In the genomic region with DNA sequence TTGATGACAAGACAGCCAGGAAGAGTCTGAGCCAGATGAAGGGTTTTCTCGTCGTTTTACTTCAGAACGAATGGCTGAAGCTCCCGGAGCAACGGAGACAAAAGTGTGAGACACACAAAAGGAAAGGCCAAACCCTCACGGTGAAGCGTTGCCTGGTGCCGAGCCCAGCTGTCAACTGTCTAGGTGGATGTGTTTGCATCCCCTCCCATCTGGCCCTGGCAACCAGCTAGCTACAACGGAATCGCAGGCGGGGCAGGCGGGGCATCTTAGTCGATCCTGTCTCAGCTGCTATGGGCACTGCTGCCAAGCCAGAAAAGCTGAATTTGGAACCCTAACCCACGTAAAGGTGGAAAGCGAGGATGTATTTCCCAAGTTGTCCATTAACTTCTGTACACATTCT, we compare ENCODE assay signal across 8 mouse cellular contexts. TPM values are rescaled to one million over a fixed set of nuclear protein-coding genes. Genes with fewer than 3 reads are reported as not detected.
DNase-seq lines count a peak whose midpoint lies in the region; ATAC-seq and TF ChIP-seq lines count a peak whose summit lies in the region.

No protein-coding gene starts in this region.

- WGBS in heart, embryonic 15.5 days: 24% methylated on average over 15 of the region's 15 CpGs
- 43% methylated on average over 15 of the region's 15 CpGs for WGBS in embryonic facial prominence, embryonic 11.5 days
- 38% methylated on average over 15 of the region's 15 CpGs for WGBS in limb, embryonic 11.5 days
- WGBS in neural tube, embryonic 12.5 days: 20% methylated on average over 15 of the region's 15 CpGs

- DNase-seq in heart, postnatal 4 days: no peak
- peak; percentile 8 for DNase-seq in embryonic facial prominence, embryonic 11.5 days (ENCODE audit: low spot score)
- no peak for DNase-seq in limb, embryonic 11.5 days (ENCODE audit: low spot score)
- DNase-seq in adrenal gland, postnatal 4 days (ENCODE audit: low spot score in 2 of 2): no peak
- no peak for DNase-seq in spleen, adult 12 weeks (ENCODE audit: low spot score)

- no peak for TF ChIP-seq CTCF in E14TG2a.4 (conservative IDR thresholded peaks at IDR 0.05; ENCODE audit: low read length)

- no peaks in the 10 kb centered on the region for H3K27me3 ChIP-seq in heart, embryonic 15.5 days
- peaks cover 5% of the 10 kb centered on the region; the same call in 1 of the 2 replicates for H3K27me3 ChIP-seq in E14TG2a.4 (ENCODE audit: insufficient read depth, low read length)
- H3K27me3 ChIP-seq in embryonic facial prominence, embryonic 11.5 days (ENCODE audit: control insufficient read depth, insufficient read depth, low read length): no peaks in the 10 kb centered on the region
- no peaks in the 10 kb centered on the region for H3K27me3 ChIP-seq in limb, embryonic 11.5 days (ENCODE audit: control insufficient read depth, insufficient read depth, low read length)
- H3K27me3 ChIP-seq in neural tube, embryonic 12.5 days (replicated peaks): no peaks in the 10 kb centered on the region

- no peak overlapping the region for H3K27ac ChIP-seq in heart, embryonic 15.5 days
- no peak overlapping the region for H3K27ac ChIP-seq in embryonic facial prominence, embryonic 11.5 days (replicated peaks; ENCODE audit: low read depth, low read length)
- no peak overlapping the region for H3K27ac ChIP-seq in limb, embryonic 11.5 days (replicated peaks; ENCODE audit: low read depth, low read length)
- H3K27ac ChIP-seq in neural tube, embryonic 12.5 days: no peak overlapping the region

- H3K36me3 ChIP-seq in heart, embryonic 15.5 days: peaks cover 24% of the 10 kb centered on the region
- peaks cover 37% of the 10 kb centered on the region for H3K36me3 ChIP-seq in E14TG2a.4 (ENCODE audit: insufficient read depth, low read length)
- H3K36me3 ChIP-seq in embryonic facial prominence, embryonic 11.5 days (replicated peaks; ENCODE audit: control insufficient read depth, insufficient read depth, low read depth, low read length): peaks cover 4% of the 10 kb centered on the region; the same call in 1 of the 2 replicates
- peaks cover 2% of the 10 kb centered on the region; the same call in 1 of the 2 replicates for H3K36me3 ChIP-seq in limb, embryonic 11.5 days (ENCODE audit: control insufficient read depth, insufficient read depth, low read length)
- H3K36me3 ChIP-seq in neural tube, embryonic 12.5 days: peaks cover 31% of the 10 kb centered on the region

- H3K4me3 ChIP-seq in heart, embryonic 15.5 days: peak overlapping the region; percentile 95
- H3K4me3 ChIP-seq in E14TG2a.4 (replicated peaks; ENCODE audit: low read length): peak overlapping the region; percentile 93
- H3K4me3 ChIP-seq in embryonic facial prominence, embryonic 11.5 days (ENCODE audit: low read depth, low read length): peak overlapping the region; percentile 89
- H3K4me3 ChIP-seq in limb, embryonic 11.5 days (ENCODE audit: low read depth, low read length): peak overlapping the region; percentile 85
- H3K4me3 ChIP-seq in neural tube, embryonic 12.5 days: peak overlapping the region; percentile 77

- H3K9me3 ChIP-seq in heart, embryonic 15.5 days (replicated peaks): no peaks in the 10 kb centered on the region
- no peaks in the 10 kb centered on the region for H3K9me3 ChIP-seq in E14TG2a.4 (ENCODE audit: low read length)
- no peaks in the 10 kb centered on the region for H3K9me3 ChIP-seq in embryonic facial prominence, embryonic 11.5 days (replicated peaks; ENCODE audit: control insufficient read depth, low read length)
- H3K9me3 ChIP-seq in limb, embryonic 11.5 days (ENCODE audit: control insufficient read depth, low read length): no peaks in the 10 kb centered on the region
- no peaks in the 10 kb centered on the region for H3K9me3 ChIP-seq in neural tube, embryonic 12.5 days

- H3K4me2 ChIP-seq in heart, embryonic 15.5 days: peak overlapping the region; percentile 87
- H3K4me2 ChIP-seq in embryonic facial prominence, embryonic 11.5 days (ENCODE audit: low read depth, low read length): peak overlapping the region; percentile 76
- H3K4me2 ChIP-seq in limb, embryonic 11.5 days (ENCODE audit: low read depth, severe bottlenecking): peak overlapping the region; percentile 73
- H3K4me2 ChIP-seq in neural tube, embryonic 12.5 days (replicated peaks): peak overlapping the region; percentile 89

- H3K9ac ChIP-seq in heart, embryonic 15.5 days: peak overlapping the region; percentile 90
- H3K9ac ChIP-seq in embryonic facial prominence, embryonic 11.5 days (replicated peaks; ENCODE audit: low read length): peak overlapping the region; percentile 93
- peak overlapping the region; percentile 91 for H3K9ac ChIP-seq in limb, embryonic 11.5 days (ENCODE audit: low read length)
- peak overlapping the region; percentile 85 for H3K9ac ChIP-seq in neural tube, embryonic 12.5 days

- H3K4me1 ChIP-seq in heart, embryonic 15.5 days (replicated peaks): peaks cover 18% of the 10 kb centered on the region
- H3K4me1 ChIP-seq in E14TG2a.4 (replicated peaks; ENCODE audit: low read depth, low read length): peaks cover 23% of the 10 kb centered on the region
- no peaks in the 10 kb centered on the region for H3K4me1 ChIP-seq in embryonic facial prominence, embryonic 11.5 days (ENCODE audit: control insufficient read depth, insufficient read depth, low read length)
- peaks cover 8% of the 10 kb centered on the region; the same call in 1 of the 2 replicates for H3K4me1 ChIP-seq in limb, embryonic 11.5 days (ENCODE audit: control insufficient read depth, insufficient read depth, low read length)
- H3K4me1 ChIP-seq in neural tube, embryonic 12.5 days: peaks cover 10% of the 10 kb centered on the region

- no peak for ATAC-seq in heart, embryonic 15.5 days (replicated peaks; ENCODE audit: insufficient number of reproducible peaks, insufficient read depth, low FRiP score, low read depth)
- ATAC-seq in embryonic facial prominence, embryonic 11.5 days (replicated peaks; ENCODE audit: insufficient number of reproducible peaks, low FRiP score, low TSS enrichment, low read depth): no peak
- ATAC-seq in limb, embryonic 11.5 days (ENCODE audit: insufficient number of reproducible peaks, low FRiP score, low TSS enrichment, low read depth): no peak
- ATAC-seq in neural tube, embryonic 12.5 days (ENCODE audit: low FRiP score, low read depth): no peak

RNA-seq across cellular contexts. Expression of a gene that starts 0.9 kb away (rescaled TPM):
- 96.9 and 115 TPM in 2 replicates for polyA plus RNA-seq in heart, embryonic 15.5 days (2015; fragmentation: Nextera tagmentation; extraction: Ambion mirVana)
- 10 to 100 TPM; 60.1 to 63.4 TPM for total RNA-seq in heart, postnatal 4 days (2021)
- 210 and 215 TPM in 2 replicates for polyA plus RNA-seq in embryonic facial prominence, embryonic 11.5 days (2014; fragmentation: Nextera tagmentation; extraction: Ambion mirVana)
- 223 and 231 TPM in 2 replicates for polyA plus RNA-seq in limb, embryonic 11.5 days (2014; fragmentation: Nextera tagmentation; extraction: Ambion mirVana)
- polyA plus RNA-seq in neural tube, embryonic 12.5 days (2016; fragmentation: Nextera tagmentation; extraction: Ambion mirVana): 171 and 172 TPM in 2 replicates
- total RNA-seq in adrenal gland, postnatal 4 days (2021): 10 to 100 TPM; 74.2 to 78.4 TPM

RNA-seq across cellular contexts. Expression of a gene that starts 17.1 kb away (rescaled TPM):
- 145 and 157 TPM in 2 replicates for polyA plus RNA-seq in heart, embryonic 15.5 days (2015; fragmentation: Nextera tagmentation; extraction: Ambion mirVana)
- 10 to 100 TPM; 38.1 to 39.3 TPM for total RNA-seq in heart, postnatal 4 days (2021)
- polyA plus RNA-seq in embryonic facial prominence, embryonic 11.5 days (2014; fragmentation: Nextera tagmentation; extraction: Ambion mirVana): 1.4 and 4.0 TPM in 2 replicates
- polyA plus RNA-seq in limb, embryonic 11.5 days (2014; fragmentation: Nextera tagmentation; extraction: Ambion mirVana): 0.84 and 0.89 TPM in 2 replicates
- 0.39 and 1.4 TPM in 2 replicates for polyA plus RNA-seq in neural tube, embryonic 12.5 days (2016; fragmentation: Nextera tagmentation; extraction: Ambion mirVana)
- 1 to 10 TPM in 1 of 2 experiments, under 1 TPM in 1; 0.81 to 1.6 TPM for total RNA-seq in adrenal gland, postnatal 4 days (2021)

RNA-seq across cellular contexts. Expression of a gene that starts 19.4 kb away (rescaled TPM):
- 3.0 and 10.3 TPM in 2 replicates for polyA plus RNA-seq in heart, embryonic 15.5 days (2015; fragmentation: Nextera tagmentation; extraction: Ambion mirVana)
- 1 to 10 TPM in 1 of 2 experiments, under 1 TPM in 1; 0.71 to 1.6 TPM for total RNA-seq in heart, postnatal 4 days (2021)
- 14.3 and 15.7 TPM in 2 replicates for polyA plus RNA-seq in embryonic facial prominence, embryonic 11.5 days (2014; fragmentation: Nextera tagmentation; extraction: Ambion mirVana)
- polyA plus RNA-seq in limb, embryonic 11.5 days (2014; fragmentation: Nextera tagmentation; extraction: Ambion mirVana): 13.2 and 14.2 TPM in 2 replicates
- polyA plus RNA-seq in neural tube, embryonic 12.5 days (2016; fragmentation: Nextera tagmentation; extraction: Ambion mirVana): 5.2 and 5.8 TPM in 2 replicates
- 10 to 100 TPM; 12.9 to 13.0 TPM for total RNA-seq in adrenal gland, postnatal 4 days (2021)

RNA-seq across cellular contexts. Expression of a gene that starts 30.8 kb away (rescaled TPM):
- polyA plus RNA-seq in heart, embryonic 15.5 days (2015; fragmentation: Nextera tagmentation; extraction: Ambion mirVana): 55.0 and 62.4 TPM in 2 replicates
- total RNA-seq in heart, postnatal 4 days (2021): 10 to 100 TPM; 69.4 to 69.6 TPM
- 25.2 and 26.6 TPM in 2 replicates for polyA plus RNA-seq in embryonic facial prominence, embryonic 11.5 days (2014; fragmentation: Nextera tagmentation; extraction: Ambion mirVana)
- 29.1 and 29.9 TPM in 2 replicates for polyA plus RNA-seq in limb, embryonic 11.5 days (2014; fragmentation: Nextera tagmentation; extraction: Ambion mirVana)
- polyA plus RNA-seq in neural tube, embryonic 12.5 days (2016; fragmentation: Nextera tagmentation; extraction: Ambion mirVana): 46.7 and 47.3 TPM in 2 replicates
- total RNA-seq in adrenal gland, postnatal 4 days (2021): 10 to 100 TPM; 37.4 to 39.2 TPM

RNA-seq across cellular contexts. Expression of a gene that starts 40.6 kb away (rescaled TPM):
- 48.6 and 49.2 TPM in 2 replicates for polyA plus RNA-seq in heart, embryonic 15.5 days (2015; fragmentation: Nextera tagmentation; extraction: Ambion mirVana)
- 10 to 100 TPM; 31.0 to 31.9 TPM for total RNA-seq in heart, postnatal 4 days (2021)
- 52.7 and 58.2 TPM in 2 replicates for polyA plus RNA-seq in embryonic facial prominence, embryonic 11.5 days (2014; fragmentation: Nextera tagmentation; extraction: Ambion mirVana)
- 58.4 and 60.8 TPM in 2 replicates for polyA plus RNA-seq in limb, embryonic 11.5 days (2014; fragmentation: Nextera tagmentation; extraction: Ambion mirVana)
- polyA plus RNA-seq in neural tube, embryonic 12.5 days (2016; fragmentation: Nextera tagmentation; extraction: Ambion mirVana): 63.2 and 68.4 TPM in 2 replicates
- 10 to 100 TPM; 55.8 to 62.3 TPM for total RNA-seq in adrenal gland, postnatal 4 days (2021)

Comparison
In these comparisons a context has a peak if more than half of its experiments do, and no peak if none do; other contexts are left out.
1. RNA of a gene that starts 17.1 kb away (polyA plus RNA-seq): 145 to 157 TPM in heart, embryonic 15.5 days; 1.4 to 4.0 TPM in embryonic facial prominence, embryonic 11.5 days, 0.84 to 0.89 TPM in limb, embryonic 11.5 days and 0.39 to 1.4 TPM in neural tube, embryonic 12.5 days; every median in the first group is over 10 times any median in the second.
2. Peak in every context shown above with its lines, with median percentiles within 50 percentile points of each other: H3K4me2 ChIP-seq, H3K4me3 ChIP-seq and H3K9ac ChIP-seq.